Mouse (Mus musculus): ENCODE measurements around the gene Tdrd7.

Gene Tdrd7

DNA sequence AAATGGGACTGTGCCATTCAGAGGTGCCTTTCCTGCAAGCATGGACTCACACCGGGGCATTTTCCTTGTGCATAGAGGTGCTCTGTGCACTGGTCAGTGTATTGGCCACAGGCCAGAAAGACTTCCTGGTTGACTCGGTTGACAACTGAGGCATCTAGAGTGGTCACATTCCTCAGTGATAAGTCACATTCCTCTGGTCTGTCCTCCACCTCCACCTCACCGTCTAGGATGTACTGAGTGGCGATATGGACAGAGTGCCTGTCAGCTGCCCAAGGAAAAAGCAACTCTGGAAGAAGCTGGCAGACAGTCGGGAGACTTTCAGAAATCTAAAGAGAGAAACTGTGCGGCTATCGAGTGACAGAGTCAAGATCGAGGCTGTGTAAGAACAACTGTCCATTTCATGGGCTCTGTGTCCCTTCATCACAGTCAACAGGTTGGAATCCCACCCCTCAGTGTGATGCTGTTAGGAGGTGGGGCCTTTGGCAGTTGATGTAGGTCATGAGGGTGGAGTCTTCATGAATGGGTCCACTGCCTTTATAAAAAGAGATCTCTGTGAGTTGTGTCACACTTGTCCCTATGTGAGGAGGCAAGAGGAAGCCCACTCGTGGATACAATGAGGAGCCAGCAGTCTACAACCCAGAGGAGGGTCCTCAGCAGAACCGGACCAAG is at the start of gene Tdrd7:
Gene Tdrd7 (plus strand): TSS at position 564 of the 669 bp plus-strand sequence.
- DNase-seq = no peak

GRCm38 (mm10) chr4:45917091-45917490 is 48.0 kb upstream of the Tdrd7 start:
- DNase-seq = no peak

DNA sequence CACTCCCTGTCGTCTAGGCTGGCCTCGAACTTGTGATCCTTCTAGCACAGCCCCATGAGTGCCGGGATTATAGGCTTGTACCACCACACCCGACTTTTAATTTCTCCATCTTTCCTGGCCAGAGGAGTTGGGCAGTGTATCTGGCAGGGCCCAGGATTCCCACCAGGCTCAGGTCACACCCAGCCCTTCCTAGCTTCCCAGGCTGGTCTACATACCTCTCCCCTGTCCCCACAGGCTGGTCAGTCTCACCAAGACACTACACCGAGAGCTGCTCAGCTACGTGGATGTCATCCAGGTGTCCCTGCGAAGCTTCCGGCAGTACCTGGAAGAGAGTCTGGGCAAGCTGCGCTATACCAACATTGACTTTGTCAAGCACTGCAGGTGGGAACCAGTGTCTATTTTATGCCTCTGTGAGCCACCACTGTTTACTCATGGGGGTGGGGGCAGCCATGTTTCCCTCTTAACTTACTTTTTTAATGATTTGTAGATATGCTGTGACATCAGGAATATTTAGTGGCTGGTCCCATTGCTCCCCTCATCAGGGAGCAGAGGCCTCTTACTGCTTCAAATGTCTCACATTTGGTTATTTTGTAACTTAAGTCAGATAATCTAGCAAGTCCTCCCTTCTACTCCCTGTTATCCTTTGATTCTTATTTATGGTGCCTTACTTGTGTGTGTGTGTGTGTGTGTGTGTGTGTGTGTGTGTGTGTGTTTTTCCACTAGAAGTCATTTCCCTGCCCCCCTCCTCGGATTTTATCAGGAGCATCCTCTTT is 43.3 kb upstream of the Tdrd7 start:
- DNase-seq = no peak

GRCm38 (mm10) chr4:45924011-45924410 is 41.1 kb upstream of the Tdrd7 start:
- no peak for DNase-seq

GRCm38 (mm10) chr4:45928561-45928960 is 36.6 kb upstream of the Tdrd7 start:
- DNase-seq = no peak

DNA sequence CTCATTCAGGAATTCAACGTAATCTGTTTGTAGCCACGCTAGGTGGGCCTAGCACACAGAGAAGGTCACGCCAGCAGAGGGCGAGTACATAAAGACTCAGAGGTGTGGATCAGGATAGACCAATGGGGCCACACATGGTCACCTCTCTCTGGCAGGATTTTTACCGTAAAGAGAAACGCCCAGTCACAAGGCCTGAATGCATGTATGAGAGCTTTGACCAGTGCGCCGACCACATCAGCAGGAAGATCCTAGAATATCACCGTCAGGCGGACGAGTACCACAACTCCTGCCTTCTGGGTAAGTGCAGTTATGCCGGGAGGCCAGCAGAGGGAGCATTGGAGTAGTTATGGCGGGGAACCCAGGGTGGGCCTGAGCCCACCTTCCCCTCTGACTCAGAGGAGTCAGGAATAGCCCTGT is 23.5 kb upstream of the Tdrd7 start:
- DNase-seq = peak in 1 of 2 experiments; percentile 9

GRCm38 (mm10) chr4:45947729-45948128 is 17.4 kb upstream of the Tdrd7 start:
- DNase-seq = no peak

- no peak for DNase-seq
These were observed 15.9 kb upstream of the Tdrd7 start for GRCm38 (mm10) chr4:45949109-45949848.

- no peak for DNase-seq
These were observed 13.3 kb upstream of the Tdrd7 start for GRCm38 (mm10) chr4:45951830-45952229.

- no peak for DNase-seq
These were observed 11.9 kb upstream of the Tdrd7 start for GRCm38 (mm10) chr4:45953025-45953919.

DNA sequence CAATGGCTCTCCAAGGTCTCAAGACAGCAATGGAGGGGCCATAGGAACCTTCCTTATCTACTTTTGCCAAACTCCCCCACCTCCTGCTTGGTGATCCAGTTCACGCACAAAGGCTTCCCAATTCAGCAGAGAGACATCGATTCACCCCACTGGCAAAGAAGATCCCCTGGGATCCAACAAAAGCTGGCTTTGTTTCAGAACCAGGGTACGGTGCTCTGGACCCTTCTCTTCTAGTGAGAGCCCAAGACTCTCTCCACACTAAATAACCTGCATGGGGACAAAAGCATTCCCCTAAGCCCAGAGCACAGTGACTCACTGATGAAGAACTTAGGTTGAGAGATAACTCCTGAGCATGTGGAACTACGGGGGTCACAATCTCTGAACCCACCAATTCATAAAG is 9.9 kb upstream of the Tdrd7 start:
- DNase-seq = no peak

DNA sequence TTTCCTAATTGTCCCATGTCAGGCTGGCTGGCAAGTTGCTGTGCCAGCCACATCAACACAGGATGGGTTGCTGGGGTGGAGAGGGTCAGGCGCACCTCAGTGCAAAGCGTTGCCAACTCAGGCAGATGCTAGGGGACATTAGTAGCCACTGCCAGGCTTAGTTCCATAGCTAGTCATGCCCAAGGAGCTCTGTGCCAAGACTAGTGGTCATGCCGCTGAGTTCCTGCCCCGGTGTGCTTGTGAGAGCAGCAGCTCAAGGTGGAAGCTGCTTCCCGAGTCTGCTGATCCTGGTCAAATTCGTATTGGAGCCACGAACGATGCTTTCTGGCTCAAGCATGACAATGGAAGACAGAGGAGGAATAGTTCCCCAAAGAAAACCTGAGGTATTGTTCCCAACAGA is 9.0 kb upstream of the Tdrd7 start:
- DNase-seq = no peak

DNA sequence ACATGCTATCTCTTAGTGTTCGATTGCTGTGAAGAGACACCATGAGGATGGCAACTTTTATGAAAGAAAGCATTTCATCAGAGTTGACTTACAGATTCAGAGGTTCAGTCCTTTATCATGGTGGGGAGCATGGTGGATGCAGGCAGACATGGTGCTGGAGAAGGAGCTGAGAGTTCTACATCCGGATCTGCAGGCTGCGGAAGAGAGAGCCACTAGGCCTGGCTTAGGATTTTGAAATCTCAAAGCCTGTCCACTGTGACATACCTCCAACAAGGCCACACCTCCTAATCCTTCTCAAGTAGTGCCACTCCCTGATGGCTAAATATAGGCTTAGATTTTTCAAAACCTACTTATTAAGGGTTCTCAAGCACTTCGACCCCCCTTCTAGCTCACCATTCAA is 8.4 kb upstream of the Tdrd7 start:
- no peak for DNase-seq

DNA sequence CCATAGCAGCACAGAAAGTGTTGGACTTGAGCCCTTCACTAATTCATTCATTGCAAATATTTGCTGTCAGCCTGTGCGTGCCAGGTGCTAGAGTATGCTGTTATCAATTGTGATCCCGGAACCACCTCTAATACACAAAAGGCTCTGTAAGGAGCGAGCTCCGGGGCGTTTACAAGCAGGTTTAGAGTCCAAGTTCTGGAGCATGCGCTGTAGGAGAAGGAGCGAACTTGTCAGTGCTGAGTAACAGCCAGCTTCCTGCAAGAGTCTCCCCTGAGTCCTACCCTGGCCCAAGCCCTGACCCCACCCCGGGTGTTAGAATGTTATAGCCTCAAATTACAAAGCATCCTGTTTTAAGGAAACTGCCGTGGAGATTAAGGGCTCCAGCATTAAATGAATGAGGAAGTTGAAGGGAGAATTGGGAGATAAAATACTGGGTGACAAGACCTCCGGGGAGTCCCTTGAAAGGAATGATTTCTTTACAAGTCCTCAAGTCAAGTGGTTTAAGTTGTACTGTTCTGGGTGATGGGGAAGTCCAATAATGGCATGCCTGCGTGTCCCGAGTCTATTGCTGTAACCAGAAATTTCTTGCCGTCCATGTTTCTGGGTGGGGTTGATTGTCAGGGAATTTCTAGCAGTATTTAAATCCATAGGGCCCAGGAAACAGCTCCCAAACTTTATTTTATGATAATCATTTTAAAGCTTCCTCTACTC is 758 bp downstream of the Tdrd7 start:
- no peak for DNase-seq

DNA sequence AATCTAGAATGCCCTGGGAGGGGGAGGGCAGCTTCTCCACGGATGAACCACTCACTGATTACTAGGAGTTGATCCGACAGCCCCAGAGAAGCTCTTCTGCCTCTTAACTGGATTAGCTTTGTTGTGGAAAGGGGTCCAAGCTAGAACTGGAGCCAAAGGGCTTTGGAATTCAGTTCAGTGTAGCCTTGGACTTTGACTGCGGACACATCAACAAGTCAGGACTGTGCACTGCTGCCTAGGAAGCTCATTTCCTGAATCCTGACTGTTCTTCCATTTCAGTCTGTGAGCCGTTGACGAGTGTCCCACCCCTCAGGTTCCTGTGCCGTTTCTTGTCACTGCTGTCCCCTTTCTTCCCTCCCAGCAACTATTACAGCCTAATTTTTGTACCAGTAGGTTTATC is 1.6 kb downstream of the Tdrd7 start:
- DNase-seq = no peak

- no peak for DNase-seq
These were observed 2.6 kb downstream of the Tdrd7 start for GRCm38 (mm10) chr4:45967479-45968341.

GRCm38 (mm10) chr4:45969051-45969450 is 3.9 kb downstream of the Tdrd7 start:
- no peak for DNase-seq

DNA sequence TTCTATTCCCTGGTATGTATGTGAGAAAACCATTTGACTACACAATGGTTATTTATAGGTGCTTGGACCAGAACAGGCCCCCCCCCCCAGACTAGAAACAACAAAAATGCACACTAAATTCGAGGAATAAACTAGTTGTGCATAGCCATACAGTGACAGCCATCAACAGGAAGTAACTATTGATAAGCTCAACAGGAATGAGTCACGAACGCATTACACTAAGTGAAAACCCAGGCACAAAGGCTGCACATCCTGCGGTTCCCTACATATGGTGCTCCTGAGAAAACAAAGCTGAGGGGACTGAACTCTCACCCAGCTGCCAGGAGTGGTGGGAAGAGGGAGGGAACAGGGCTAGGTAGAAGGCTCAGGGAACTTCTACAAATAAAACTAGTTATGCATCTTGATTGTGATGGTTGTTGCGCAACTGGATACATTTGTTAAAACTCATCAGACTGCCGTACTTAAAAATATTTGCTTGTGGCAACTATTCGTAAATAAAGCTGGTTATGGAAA is 5.0 kb downstream of the Tdrd7 start:
- no peak for DNase-seq

DNA sequence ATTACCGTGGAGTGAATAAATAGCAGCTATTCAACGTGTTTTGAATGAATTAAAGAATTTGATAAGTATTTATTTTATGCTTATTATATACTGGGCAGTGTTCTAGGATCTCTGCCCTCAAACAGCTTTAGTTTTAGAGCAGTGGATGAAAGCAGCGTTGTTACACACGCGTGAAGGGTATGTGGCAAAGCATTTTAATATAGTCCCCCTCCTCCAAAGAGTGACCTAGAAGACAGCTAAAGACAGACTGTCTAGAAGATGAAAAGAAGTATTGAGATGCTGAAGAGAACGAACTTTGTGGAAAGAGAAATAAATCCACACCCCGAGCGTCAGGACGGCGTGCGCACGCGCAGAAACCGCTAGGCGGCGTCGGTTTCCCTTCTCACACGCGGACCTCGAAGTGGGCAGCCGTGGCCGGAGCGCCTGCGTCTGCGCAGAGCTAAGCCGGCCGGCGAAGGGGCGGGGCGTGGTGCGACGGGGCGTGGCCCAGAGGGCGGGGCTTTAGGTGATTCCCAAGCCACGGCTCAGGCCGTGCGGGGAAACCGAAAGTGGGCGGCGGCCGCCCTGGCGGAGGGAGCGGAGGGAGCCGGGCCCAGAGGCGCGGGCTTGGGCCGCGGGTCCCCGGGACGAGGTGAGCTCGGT is 6.8 kb downstream of the Tdrd7 start:
- peak; percentile 79 to 81 for DNase-seq

DNA sequence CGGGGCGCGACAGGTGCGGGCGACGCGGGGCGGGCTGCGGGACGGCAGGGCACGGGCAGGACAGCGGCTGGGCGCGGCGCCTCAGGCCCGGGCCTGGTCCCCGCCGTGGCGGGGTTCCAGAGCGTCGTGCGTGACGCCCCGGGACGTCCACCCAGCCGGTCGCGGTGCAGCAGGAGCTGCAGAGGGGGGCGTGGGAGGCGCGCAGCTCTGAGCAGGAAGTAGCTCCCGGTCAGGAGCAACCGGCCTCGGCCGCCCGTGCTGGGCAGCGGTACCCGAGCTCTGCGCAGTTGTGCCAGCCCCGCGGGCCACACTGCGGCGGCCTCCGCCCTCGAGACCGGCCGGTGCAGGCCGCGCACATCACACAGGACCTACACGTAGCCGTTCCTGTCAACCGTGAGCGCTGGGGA is 7.3 kb downstream of the Tdrd7 start:
- peak; percentile 19 to 21 for DNase-seq

Data from thymus, adult 18-20 months (tissue).